Mouse (Mus musculus) forebrain, embryonic 15.5 days (tissue): ENCODE data around the gene Etl4. TPM values are rescaled to one million over a fixed set of nuclear protein-coding genes. Genes with fewer than 3 reads are reported as not detected.

ENCODE experiments used
- ATAC-seq: fragments of 200-750 bp; cut with Nextera tagmentation; replicated peaks from 2 replicates; pipeline ENCODE4 v1.8.0; 2017; ENCODE audit warnings: mild to moderate bottlenecking, moderate TSS enrichment, moderate library complexity
- H3K27ac ChIP-seq: fragments of 300-500 bp; sonication (generic); replicated peaks from 2 replicates; pipeline ENCODE4 v1.5.1; 2015; ENCODE audit warnings: mild to moderate bottlenecking, inconsistent platforms
- H3K27me3 ChIP-seq: fragments of 300-500 bp; sonication (generic); 2 replicates; pipeline ENCODE4 v1.6.1; 2015; ENCODE audit warnings: inconsistent platforms
- H3K36me3 ChIP-seq: fragments of 300-500 bp; sonication (generic); 2 replicates; pipeline ENCODE4 v1.6.1; 2015; ENCODE audit warnings: mild to moderate bottlenecking, inconsistent platforms
- H3K4me1 ChIP-seq: fragments of 300-500 bp; sonication (generic); 2 replicates; pipeline ENCODE4 v1.6.1; 2015; ENCODE audit warnings: inconsistent platforms
- H3K4me2 ChIP-seq: fragments of 300-500 bp; sonication (generic); replicated peaks from 2 replicates; pipeline ENCODE4 v1.6.1; 2015; ENCODE audit warnings: mild to moderate bottlenecking, inconsistent platforms
- H3K4me3 ChIP-seq: fragments of 300-500 bp; sonication (generic); 2 replicates; pipeline ENCODE4 v1.5.1; 2015; ENCODE audit warnings: mild to moderate bottlenecking, inconsistent platforms
- H3K9ac ChIP-seq: fragments of 300-500 bp; sonication (generic); replicated peaks from 2 replicates; pipeline ENCODE4 v1.6.1; 2015; ENCODE audit warnings: mild to moderate bottlenecking, inconsistent platforms
- H3K9me3 ChIP-seq: fragments of 300-500 bp; sonication (generic); 2 replicates; pipeline ENCODE4 v1.6.1; 2016; ENCODE audit warnings: inconsistent platforms
- WGBS: fragments of 180-500 bp; shearing (Covaris S2); methylation state at CpG from one replicate; pipeline ENCODE4 v1.1.7; 2015; ENCODE audit warnings: mixed read lengths; 5-methylcytosine and 5-hydroxymethylcytosine counted together
- polyA plus RNA-seq: library from polyadenylated mRNA; unstranded; fragments of >200 nt; fragmentation: Nextera tagmentation; extraction: Ambion mirVana; gene quantifications from 2 replicates; pipeline ENCODE4 v1.2.1, GENCODE M21; 2015

The Etl4 gene
- polyA plus RNA-seq, 1 experiment from 2014 or later = 15.7 TPM

DNA sequence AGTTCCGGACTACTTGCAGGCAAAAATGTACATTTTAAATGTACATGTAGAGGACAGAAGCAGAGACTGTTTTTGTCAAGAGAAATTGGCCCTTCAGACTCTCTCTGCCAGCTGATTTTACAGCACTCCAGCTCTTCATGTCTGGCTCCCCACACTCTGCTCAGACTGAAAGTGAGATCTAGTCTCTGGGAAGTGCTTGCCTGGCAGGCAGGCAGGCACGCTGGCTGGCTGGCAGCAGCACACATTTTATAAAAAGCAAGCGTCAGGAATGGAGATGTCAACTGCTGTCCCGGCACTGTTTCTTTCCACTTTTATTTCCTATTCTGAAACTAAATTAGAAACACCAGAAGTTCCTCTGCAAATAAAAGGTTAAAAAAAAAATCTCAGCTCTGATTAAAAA, 339.8 kb downstream of the Etl4 start:
- Histone ChIP-seq H3K27me3 (no peaks in the 10 kb centered on the region), H3K4me3 (no peak overlapping the region), H3K36me3 (no peaks in the 10 kb centered on the region), H3K27ac (peak overlapping the region; percentile 70), H3K4me2 (no peak overlapping the region), H3K4me1 (peaks cover 17% of the 10 kb centered on the region), H3K9ac (no peak overlapping the region), H3K9me3 (no peaks in the 10 kb centered on the region)
- WGBS = 44% methylated on average over 4 of the region's 4 CpGs
- ATAC-seq = peak; percentile 86

- Histone ChIP-seq H3K27me3 (no peaks in the 10 kb centered on the region), H3K36me3 (no peaks in the 10 kb centered on the region), H3K27ac (no peak overlapping the region), H3K9me3 (no peaks in the 10 kb centered on the region), H3K4me3 (no peak overlapping the region), H3K4me2 (no peak overlapping the region), H3K9ac (no peak overlapping the region), H3K4me1 (no peaks in the 10 kb centered on the region)
- 27% methylated on average over 2 of the region's 2 CpGs for WGBS
- 0 out of 2 replicates have a peak, but pooled peaks have one; percentile 16 for ATAC-seq
Measured at GRCm38 (mm10) chr2:20276124-20276523, 366.5 kb downstream of the Etl4 start.

- WGBS = 72% methylated on average over 2 of the region's 2 CpGs
- Histone ChIP-seq H3K4me3 (no peak overlapping the region), H3K4me1 (no peaks in the 10 kb centered on the region), H3K4me2 (no peak overlapping the region), H3K9ac (no peak overlapping the region), H3K27me3 (no peaks in the 10 kb centered on the region), H3K36me3 (no peaks in the 10 kb centered on the region), H3K9me3 (no peaks in the 10 kb centered on the region), H3K27ac (no peak overlapping the region)
- no peak for ATAC-seq
Measured at GRCm38 (mm10) chr2:20281903-20282302, 372.3 kb downstream of the Etl4 start.

GRCm38 (mm10) chr2:20284425-20284824, 374.8 kb downstream of the Etl4 start:
- no peak for ATAC-seq
- H3K4me3 ChIP-seq = no peak overlapping the region
- H3K9ac ChIP-seq = no peak overlapping the region
- H3K4me2 ChIP-seq = no peak overlapping the region
- no peaks in the 10 kb centered on the region for H3K9me3 ChIP-seq
- 79% methylated on average over 2 of the region's 2 CpGs for WGBS
- H3K27me3 ChIP-seq = no peaks in the 10 kb centered on the region
- no peak overlapping the region for H3K27ac ChIP-seq
- no peaks in the 10 kb centered on the region for H3K4me1 ChIP-seq
- no peaks in the 10 kb centered on the region for H3K36me3 ChIP-seq

- H3K9me3 ChIP-seq = 0 out of 2 replicates have a peak, but pooled peaks cover 3% of the 10 kb centered on the region
- H3K27me3 ChIP-seq = no peaks in the 10 kb centered on the region
- 64% methylated on average over 4 of the region's 4 CpGs for WGBS
- H3K4me1 ChIP-seq = no peaks in the 10 kb centered on the region
- H3K4me2 ChIP-seq = no peak overlapping the region
- H3K27ac ChIP-seq = no peak overlapping the region
- H3K4me3 ChIP-seq = no peak overlapping the region
- no peaks in the 10 kb centered on the region for H3K36me3 ChIP-seq
- H3K9ac ChIP-seq = no peak overlapping the region
- no peak; the same call in 1 of the 2 replicates for ATAC-seq
Measured at GRCm38 (mm10) chr2:20290982-20291740, 381.6 kb downstream of the Etl4 start.

DNA sequence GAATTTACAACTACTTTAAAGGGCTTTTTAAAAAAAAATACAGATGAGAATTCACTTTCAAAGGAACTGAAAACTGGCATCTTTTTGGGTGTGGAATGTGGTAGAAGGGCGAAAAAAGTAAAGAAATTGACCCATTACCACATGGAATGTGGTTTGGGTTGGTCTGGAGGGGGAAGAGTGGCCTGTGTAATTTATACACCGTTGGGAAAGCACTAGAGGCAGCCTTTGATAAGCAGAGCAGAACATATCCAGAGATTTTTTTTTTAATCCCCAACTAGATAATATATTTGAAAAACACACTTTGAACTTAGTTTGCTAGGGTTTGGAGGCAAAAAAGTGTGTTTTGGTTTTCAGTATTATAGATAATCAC, 382.1 kb downstream of the Etl4 start:
- no peak for ATAC-seq
- WGBS = 49% methylated on average over 2 of the region's 2 CpGs
- H3K4me2 ChIP-seq = no peak overlapping the region

GRCm38 (mm10) chr2:20293336-20293735, 383.8 kb downstream of the Etl4 start:
- H3K9me3 ChIP-seq = 0 out of 2 replicates have a peak, but pooled peaks cover 3% of the 10 kb centered on the region
- no peak overlapping the region for H3K9ac ChIP-seq
- WGBS = 71% methylated on average over 8 of the region's 8 CpGs
- no peaks in the 10 kb centered on the region for H3K27me3 ChIP-seq
- no peak overlapping the region for H3K27ac ChIP-seq
- H3K36me3 ChIP-seq = no peaks in the 10 kb centered on the region
- H3K4me3 ChIP-seq = no peak overlapping the region
- no peak overlapping the region for H3K4me2 ChIP-seq
- H3K4me1 ChIP-seq = no peaks in the 10 kb centered on the region
- ATAC-seq = no peak; the same call in 1 of the 2 replicates

More for the DNA sequence above, 382.1 kb downstream of the Etl4 start:
- Histone ChIP-seq H3K4me3 (no peak overlapping the region), H3K36me3 (no peaks in the 10 kb centered on the region), H3K9me3 (0 out of 2 replicates have a peak, but pooled peaks cover 3% of the 10 kb centered on the region), H3K4me1 (no peaks in the 10 kb centered on the region), H3K27me3 (no peaks in the 10 kb centered on the region), H3K9ac (no peak overlapping the region), H3K27ac (no peak overlapping the region)

DNA sequence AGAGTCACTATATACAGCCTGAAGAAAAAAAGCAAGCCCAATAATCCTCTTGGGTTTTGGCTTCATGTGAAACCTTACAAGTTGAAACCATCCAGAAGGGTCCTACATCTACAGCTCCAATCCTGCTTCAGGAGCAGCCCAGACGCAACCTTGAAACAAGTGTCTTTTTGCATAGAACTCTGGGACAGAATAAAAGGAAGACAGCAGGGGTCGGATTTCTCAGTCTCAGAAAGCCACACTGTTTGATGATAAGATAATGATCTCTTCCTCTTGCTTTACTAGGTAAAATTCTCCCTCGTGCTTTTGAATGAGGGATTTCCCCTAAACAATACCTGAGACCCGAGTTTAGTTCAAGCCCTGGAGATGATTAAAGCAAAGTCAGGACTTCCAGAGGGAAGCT, 385.0 kb downstream of the Etl4 start:
- Histone ChIP-seq H3K9ac (no peak overlapping the region), H3K4me2 (no peak overlapping the region), H3K9me3 (0 out of 2 replicates have a peak, but pooled peaks cover 3% of the 10 kb centered on the region), H3K4me1 (no peaks in the 10 kb centered on the region), H3K36me3 (no peaks in the 10 kb centered on the region), H3K27me3 (no peaks in the 10 kb centered on the region), H3K4me3 (no peak overlapping the region), H3K27ac (no peak overlapping the region)
- 15% methylated on average over 4 of the region's 4 CpGs for WGBS
- ATAC-seq = no peak

DNA sequence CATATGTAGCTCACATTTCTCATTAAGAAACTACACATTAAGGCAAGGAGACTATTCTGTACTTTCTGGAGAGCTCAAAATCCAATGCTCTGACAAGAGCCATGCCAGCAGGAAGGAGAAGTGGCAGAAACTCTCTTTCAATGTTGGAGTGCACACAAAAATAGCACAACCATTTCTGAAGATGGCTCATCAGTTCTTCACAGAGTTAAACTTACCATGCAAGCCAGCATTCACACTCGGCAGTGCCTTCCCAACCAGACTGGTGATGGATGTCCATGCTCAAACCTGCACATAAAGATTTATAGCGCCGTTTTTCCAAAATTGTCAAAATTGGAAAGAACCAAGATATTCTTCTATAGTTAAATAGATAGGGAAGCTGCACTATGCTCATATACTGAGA, 392.9 kb downstream of the Etl4 start:
- Histone ChIP-seq H3K4me3 (no peak overlapping the region), H3K9me3 (no peaks in the 10 kb centered on the region), H3K9ac (no peak overlapping the region), H3K27ac (no peak overlapping the region), H3K36me3 (no peaks in the 10 kb centered on the region), H3K4me2 (no peak overlapping the region), H3K27me3 (no peaks in the 10 kb centered on the region), H3K4me1 (no peaks in the 10 kb centered on the region)
- no peak for ATAC-seq
- 96% methylated on average over 3 of the region's 3 CpGs for WGBS

GRCm38 (mm10) chr2:20324954-20325353, 415.4 kb downstream of the Etl4 start:
- Histone ChIP-seq H3K36me3 (no peaks in the 10 kb centered on the region), H3K4me3 (no peak overlapping the region), H3K9me3 (no peaks in the 10 kb centered on the region), H3K9ac (no peak overlapping the region), H3K27me3 (no peaks in the 10 kb centered on the region), H3K4me1 (no peaks in the 10 kb centered on the region), H3K4me2 (no peak overlapping the region), H3K27ac (no peak overlapping the region)
- ATAC-seq = no peak
- WGBS = 59% methylated on average over 1 of the region's 1 CpGs

- Histone ChIP-seq H3K27me3 (no peaks in the 10 kb centered on the region), H3K27ac (no peak overlapping the region), H3K36me3 (no peaks in the 10 kb centered on the region), H3K4me2 (no peak overlapping the region), H3K4me3 (no peak overlapping the region), H3K9me3 (no peaks in the 10 kb centered on the region), H3K4me1 (peaks cover 7% of the 10 kb centered on the region), H3K9ac (no peak overlapping the region)
- no peak for ATAC-seq
- WGBS = 78% methylated on average over 6 of the region's 6 CpGs
Measured at GRCm38 (mm10) chr2:20336176-20336575, 426.6 kb downstream of the Etl4 start.

GRCm38 (mm10) chr2:20339016-20339734, 429.6 kb downstream of the Etl4 start:
- H3K4me1 ChIP-seq = peaks cover 7% of the 10 kb centered on the region
- H3K9ac ChIP-seq = no peak overlapping the region
- no peak overlapping the region for H3K27ac ChIP-seq
- H3K9me3 ChIP-seq = no peaks in the 10 kb centered on the region
- ATAC-seq = no peak
- no peaks in the 10 kb centered on the region for H3K27me3 ChIP-seq
- H3K36me3 ChIP-seq = no peaks in the 10 kb centered on the region
- H3K4me3 ChIP-seq = peak overlapping the region; percentile 23
- 44% methylated on average over 7 of the region's 7 CpGs for WGBS
- peak overlapping the region; percentile 48 for H3K4me2 ChIP-seq
